Mouse (Mus musculus) Muller cell, postnatal 12 days (primary cell): Measurements from ENCODE around the gene B4galnt4.

ENCODE experiments used
- DNase-seq: peaks from one replicate; pipeline ENCODE4 v3.0.0-alpha.2; 2015; ENCODE audit errors: inconsistent ontology term

Gene B4galnt4

GRCm38 (mm10) chr7:141070058-141070862, 9.4 kb downstream of the B4galnt4 start:
- DNase-seq = peak; percentile 69

DNA sequence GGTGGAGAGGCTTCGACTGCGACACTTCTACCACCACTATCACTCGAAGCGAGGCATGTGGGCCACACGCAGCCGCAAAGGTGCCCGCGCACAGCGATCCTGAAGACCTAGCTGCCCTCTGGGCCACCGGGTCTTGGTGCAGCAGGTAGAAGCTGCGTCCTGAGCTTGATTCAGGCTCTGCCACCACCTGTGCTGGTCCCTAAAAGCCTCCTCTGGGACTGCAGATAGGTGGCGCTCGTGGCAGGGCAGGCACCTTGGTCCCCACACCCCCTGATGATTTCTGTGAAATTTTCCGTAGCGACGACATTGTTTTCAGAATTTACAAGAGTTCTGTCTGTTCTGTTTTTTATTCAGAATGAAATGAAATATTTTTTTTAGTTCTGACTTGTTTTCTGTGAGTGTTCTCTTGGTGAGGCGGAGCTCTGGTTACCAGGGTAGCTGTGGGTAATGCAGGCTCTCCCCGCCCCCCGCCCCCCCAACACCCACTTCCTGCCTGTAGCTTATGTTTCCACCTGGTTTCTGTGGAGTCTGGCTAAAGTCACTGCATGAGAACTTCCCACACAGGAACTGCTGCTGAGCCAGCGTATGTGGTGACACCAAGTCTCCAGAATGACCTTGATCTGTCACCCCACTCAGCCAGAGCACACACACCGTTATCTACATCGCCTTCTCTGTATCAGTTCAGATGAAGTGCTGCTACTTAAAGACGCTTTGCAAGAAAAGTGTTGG, 11.3 kb downstream of the B4galnt4 start:
- no peak for DNase-seq

- DNase-seq = no peak
Observed at GRCm38 (mm10) chr7:141073782-141074181, 12.9 kb downstream of the B4galnt4 start.

DNA sequence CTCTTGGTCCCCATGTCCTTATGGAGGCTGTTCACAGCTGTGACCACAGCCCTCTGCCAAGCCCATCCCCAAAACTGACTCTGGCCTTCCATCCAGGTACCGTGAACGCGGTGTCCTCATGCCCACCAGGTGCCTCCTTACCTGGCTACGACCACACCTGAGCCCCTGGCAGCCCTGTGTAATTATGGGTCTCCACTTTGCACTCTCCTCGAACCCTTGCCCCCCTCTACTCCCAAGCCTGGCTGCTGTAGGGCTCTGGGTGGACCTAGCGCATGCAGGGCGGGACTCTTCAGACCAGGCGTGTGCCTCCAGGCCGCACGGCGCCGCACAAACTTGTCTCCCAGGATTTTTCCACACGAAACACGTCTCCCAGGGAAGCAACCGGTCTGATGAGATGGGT, 16.9 kb downstream of the B4galnt4 start, which contains the start of gene Pkp3:
TSS of gene Pkp3 (plus strand) at position 378 of the 400 bp plus-strand sequence.
- DNase-seq = no peak

DNA sequence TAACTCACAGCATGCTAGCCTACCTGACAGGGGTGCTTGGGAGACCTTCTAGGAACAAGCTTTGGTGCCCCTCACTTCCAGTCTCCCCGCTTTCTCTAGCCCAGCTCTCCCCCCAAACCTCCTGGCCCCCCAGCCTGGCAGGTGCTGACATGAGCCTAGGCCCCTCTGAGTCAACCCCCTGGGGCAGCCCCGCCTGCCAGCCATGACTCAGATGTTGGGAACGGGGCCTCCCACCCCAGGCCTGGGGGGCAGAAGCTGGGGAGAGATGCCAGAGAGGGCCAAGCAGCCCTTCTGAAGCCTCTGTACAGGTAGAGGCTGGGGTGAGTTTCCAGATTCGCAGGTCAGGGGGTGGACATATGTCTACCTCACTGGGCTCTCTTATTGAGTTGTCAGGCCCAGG, 18.0 kb downstream of the B4galnt4 start:
- DNase-seq = no peak

GRCm38 (mm10) chr7:141079481-141080449, 18.9 kb downstream of the B4galnt4 start:
- no peak for DNase-seq

GRCm38 (mm10) chr7:141087894-141088293, 27.0 kb downstream of the B4galnt4 start:
- DNase-seq = no peak

GRCm38 (mm10) chr7:141088473-141088872, 27.6 kb downstream of the B4galnt4 start:
- DNase-seq = no peak

GRCm38 (mm10) chr7:141090228-141090627, 29.3 kb downstream of the B4galnt4 start:
- DNase-seq = no peak

DNA sequence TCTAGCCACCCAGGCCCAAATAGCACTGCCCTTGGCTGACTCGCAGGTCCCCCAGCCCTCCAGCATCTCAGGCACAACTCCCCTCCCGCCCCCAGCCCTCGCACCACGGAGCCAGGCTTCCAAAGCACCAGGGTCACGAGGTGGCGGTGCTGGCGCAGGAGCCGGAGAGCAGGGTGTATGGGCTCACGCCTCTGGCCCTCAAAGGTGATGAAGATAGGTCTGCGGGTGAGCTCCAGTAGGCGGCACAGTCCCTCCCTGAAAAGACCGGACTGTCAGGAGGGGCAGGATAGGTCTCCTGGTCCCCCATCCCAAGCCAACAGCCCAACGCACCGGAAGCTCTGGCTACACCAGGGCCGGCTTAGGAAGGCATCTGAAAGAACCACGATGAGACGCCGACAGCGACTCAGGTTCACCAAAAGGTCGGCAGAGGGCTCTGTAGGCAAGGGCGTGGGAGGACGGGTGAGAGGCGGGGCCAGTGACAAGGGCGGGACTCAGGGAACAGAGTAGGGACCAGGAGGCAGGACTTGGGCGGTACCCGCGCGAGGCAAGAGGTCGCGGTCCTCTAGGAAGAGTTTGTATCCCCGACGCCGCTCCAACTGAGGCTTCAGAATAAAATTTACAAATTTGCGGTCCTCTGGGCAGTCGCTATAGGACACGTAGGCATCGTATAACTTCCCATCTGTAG, 31.3 kb downstream of the B4galnt4 start:
- DNase-seq = peak; percentile 85

GRCm38 (mm10) chr7:141093950-141094349, 33.0 kb downstream of the B4galnt4 start:
- DNase-seq = no peak

- no peak for DNase-seq
Observed at GRCm38 (mm10) chr7:141094487-141095205, 33.7 kb downstream of the B4galnt4 start.

GRCm38 (mm10) chr7:141096021-141096420, 35.1 kb downstream of the B4galnt4 start:
- no peak for DNase-seq

GRCm38 (mm10) chr7:141096649-141097056, 35.7 kb downstream of the B4galnt4 start:
- no peak for DNase-seq

- no peak for DNase-seq
Observed at GRCm38 (mm10) chr7:141097177-141097576, 36.3 kb downstream of the B4galnt4 start.

- DNase-seq = peak; percentile 36
Observed at GRCm38 (mm10) chr7:141099911-141100691, 39.2 kb downstream of the B4galnt4 start, which contains the start of gene Sigirr. Gene Sigirr (minus strand): TSS chr7:141100572.

DNA sequence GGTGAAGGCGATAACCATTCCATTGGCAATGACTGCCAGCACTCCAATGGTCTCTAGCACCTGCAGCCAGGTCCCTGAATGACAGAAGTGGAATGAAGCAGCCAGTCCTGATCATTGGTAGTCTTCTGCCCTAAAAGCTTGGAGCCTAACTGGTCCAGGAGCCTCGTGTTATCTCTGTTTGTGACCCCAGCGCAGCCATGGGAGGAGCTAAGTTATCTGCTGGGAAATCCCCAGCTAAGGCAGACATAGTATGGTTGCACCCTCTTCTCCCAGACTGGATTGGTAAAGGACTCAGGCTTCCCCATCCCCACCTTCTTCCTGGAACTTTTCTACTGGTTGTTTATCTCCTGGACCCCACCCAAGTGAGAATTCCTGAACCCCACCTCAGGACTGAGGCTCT, 42.3 kb downstream of the B4galnt4 start:
- no peak for DNase-seq

GRCm38 (mm10) chr7:141115874-141116273, 55.0 kb downstream of the B4galnt4 start:
- DNase-seq = no peak

DNA sequence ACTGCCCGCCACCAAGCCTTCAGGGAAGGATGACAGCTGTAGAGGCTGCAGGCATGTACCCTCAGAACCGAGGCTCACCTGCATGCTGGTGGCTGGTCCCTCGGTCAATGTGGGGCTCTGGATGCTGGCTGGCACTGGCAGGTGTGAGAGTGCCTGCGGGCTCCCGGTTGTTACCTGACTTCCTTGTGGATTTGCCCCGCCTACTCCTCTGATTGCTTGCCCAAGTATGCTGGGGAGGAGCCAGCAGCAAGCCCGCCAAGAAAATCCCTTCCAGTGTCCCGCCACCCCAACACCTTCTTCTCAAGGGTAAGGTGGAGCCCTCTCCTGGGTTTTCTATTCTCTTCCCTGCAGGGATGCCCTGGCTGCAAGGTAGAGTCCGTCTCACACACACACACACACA, 56.7 kb downstream of the B4galnt4 start, which contains the start of gene Ano9:
TSS of gene Ano9 (minus strand) at position 171 of the 400 bp plus-strand sequence.
- DNase-seq = no peak
